Mouse (Mus musculus) neutrophil, adult 5-6 weeks (primary cell): ENCODE results near the gene Ankle1. TPM values are rescaled to one million over a fixed set of nuclear protein-coding genes. Genes with fewer than 3 reads are reported as not detected.
A peak's percentile ranks its signal among the peaks of the same experiment; 100 is the strongest.

Source experiments
- ATAC-seq: fragments of 151-379, 151-347 bp; 2 replicates; pipeline ENCODE4 v1.8.0; 2017; ENCODE audit warnings: mild to moderate bottlenecking, moderate TSS enrichment; ENCODE audit not compliant: insufficient number of reproducible peaks, poor library complexity, low FRiP score, severe bottlenecking; ENCODE audit errors: extremely low read depth
- total RNA-seq: library from RNA; stranded (forward); fragments of 200-1000 nt; gene quantifications from 2 replicates; pipeline ENCODE4 v1.2.3, GENCODE M21; 2017

Ankle1 gene
- total RNA-seq, 1 experiment from 2014 or later, result not detected

DNA sequence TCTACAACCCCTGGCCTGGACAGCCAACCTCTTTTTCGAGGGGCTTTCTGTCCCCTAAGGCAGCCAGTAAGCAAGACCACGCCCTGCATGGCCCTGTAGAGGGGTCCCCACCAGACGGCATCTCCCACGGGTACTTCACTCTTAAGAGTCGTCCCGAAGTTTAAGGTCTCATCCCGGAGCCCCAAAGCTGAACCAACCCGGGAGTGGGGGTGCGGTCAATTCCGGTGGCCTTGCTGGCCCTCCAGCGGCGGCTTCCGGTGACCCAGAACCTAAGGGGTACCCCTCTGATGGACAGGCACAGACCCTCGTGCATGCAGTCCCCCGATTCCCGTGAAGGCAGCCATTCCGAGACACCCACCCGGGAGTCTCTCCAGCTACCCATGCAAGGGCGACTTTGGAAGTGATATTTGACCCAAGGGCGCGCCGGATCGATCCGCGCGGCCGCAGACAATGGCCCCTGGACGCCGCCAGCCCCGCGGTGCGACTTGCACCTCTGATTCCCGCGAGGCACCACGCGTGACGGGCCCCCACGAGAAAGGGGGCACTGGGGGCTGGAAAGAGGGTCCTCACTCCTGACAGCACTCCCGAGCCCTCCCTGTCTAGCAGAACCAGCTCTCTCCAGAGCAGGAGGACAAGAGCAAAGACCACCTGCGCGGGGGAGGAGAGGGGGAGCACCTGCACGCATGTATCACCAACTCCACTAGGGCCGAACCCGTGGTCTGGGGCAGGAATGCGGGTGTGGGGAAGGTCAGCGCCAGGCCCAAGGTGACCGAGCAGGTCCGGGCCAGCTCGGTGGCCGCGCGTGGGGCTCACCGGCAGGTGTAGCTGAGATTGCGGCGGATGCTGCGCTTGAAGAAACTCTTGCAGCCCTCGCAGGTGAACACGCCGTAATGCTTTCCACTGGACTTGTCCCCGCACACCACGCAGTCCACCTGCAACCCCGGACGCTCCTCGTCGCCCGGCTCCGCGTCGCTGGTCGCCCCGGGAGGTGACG is 25.3 kb upstream of the Ankle1 start:
- ATAC-seq, result no peak

DNA sequence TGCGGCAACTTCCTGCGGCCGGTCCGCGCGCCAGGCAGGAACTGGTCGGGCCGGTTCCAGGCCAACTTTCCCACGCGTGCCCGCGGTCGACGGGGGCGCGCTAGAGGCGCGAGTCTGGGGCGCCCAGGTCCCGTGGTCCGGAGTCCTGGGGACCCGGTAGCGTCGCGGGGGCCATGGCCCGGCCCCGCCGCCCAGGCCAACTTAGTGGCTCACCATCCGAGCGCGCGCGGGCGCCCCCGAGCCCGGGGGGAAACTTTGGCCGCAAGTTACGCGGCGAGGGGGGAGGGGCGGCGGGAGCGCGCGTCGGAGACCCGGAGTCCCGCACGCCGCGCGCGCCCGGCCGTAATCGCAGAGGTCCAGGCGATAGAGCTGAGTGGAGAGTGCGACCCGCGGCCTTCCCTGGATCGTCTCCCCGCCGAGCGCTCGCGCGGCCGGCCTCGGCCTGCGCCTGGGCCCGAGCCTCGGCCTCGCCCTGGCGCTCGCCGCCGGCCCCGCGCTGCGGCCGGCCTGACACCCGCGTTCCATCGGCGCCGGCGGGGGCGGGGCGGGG is 24.3 kb upstream of the Ankle1 start, which contains the start of gene Nr2f6:
Gene Nr2f6, minus strand, starts transcription at position 540 of the 550 bp plus-strand sequence.
- no peak for ATAC-seq

DNA sequence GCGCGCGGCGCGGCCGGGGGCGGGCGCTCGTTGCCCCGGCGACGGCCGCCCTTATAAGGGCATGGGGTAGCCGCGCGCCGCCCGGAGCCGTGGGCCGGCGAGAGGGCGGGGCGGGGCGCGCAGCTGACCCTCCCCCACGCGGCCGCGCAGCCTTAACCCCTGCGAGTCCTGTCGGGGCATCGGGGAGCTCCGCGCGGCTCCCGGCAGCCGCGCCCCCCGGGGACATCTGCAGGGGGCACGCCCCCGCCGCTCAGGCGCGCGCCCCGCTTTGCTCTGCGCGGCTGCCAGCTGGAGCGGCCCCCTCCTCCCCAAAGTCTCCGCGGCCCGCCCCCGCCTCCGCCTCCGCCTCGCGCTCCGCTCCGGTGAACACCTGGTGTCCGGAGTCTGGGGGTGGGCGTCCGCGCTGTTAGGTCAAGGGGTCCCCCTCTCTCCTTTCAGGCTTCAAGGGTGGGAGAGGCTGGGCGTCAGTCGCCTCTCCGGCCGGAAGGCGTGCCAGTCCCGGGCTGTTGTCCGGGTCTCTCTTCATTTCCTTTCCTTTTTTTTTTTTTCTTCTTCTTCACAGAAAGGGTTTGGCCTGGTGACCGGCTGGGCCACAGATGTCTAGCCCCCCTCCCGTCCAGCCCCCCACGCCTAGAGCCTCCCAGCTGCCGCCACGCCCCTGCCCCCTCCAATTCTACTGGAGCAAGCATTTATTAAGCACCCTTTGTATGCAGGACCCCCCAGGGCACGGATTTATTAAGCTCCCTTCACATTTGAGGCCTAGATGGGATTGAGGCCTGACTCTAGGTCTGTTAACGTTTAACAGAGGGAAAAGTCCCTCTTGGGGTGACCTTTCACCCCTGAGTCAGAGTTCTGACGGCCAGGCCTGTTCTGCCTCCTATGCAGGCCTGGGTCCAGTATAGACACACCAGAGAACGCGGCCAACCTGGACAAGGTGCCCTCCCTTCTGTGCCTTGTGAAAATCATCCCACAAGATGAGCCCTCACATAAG is 23.5 kb upstream of the Ankle1 start:
- ATAC-seq, result peak; percentile 66

GRCm38 (mm10) chr8:71383396-71383795 is 22.4 kb upstream of the Ankle1 start:
- no peak for ATAC-seq

DNA sequence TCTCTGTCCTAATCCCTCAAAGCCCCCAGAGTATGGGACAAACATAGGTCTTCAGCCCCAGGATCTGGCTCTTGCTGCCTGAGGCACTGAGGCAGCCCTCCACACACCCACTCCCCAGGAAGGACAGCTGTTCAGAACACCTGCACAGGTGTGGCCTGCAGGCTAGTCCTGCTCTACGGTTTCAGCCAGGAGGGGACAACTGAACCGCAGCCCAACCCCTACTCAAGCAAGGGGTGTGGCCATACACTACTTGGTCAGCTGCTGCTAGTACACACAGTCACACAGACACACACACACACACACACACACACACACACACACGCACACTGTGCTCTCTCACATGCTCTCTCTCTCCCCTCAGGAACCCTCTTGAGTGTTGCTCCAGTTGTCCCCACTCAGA is 21.9 kb upstream of the Ankle1 start:
- ATAC-seq, result no peak

DNA sequence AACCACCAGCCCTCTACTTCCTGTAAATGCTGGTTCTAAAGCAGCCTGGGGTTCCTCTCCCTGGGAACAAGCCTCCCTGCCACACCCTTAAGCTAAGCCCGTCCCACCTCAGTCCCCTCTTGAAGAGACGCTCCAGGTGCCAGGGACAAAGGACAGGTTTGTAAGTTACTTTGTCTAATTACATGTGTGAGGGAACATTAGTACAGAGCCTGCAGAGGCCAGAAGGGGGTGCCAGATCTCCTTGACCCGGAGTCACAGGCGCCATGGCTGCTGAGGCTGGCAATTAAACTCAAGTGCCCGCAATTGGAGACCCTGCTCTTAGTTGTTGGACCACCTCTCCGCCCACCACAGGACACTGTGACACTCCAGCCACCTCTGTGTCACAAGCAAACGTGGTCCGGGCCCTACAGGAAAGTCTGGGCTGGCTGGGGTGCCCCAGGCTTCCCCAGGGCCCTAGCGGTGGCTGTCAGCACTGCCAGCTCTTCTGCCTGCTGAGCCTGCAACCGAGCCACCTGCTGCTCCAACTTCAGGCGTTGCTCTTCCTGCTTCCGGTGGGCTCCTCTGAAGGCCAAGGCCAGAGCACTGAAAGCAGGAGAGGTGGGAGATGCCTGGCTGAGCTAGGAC is 20.5 kb upstream of the Ankle1 start:
- ATAC-seq, result no peak

DNA sequence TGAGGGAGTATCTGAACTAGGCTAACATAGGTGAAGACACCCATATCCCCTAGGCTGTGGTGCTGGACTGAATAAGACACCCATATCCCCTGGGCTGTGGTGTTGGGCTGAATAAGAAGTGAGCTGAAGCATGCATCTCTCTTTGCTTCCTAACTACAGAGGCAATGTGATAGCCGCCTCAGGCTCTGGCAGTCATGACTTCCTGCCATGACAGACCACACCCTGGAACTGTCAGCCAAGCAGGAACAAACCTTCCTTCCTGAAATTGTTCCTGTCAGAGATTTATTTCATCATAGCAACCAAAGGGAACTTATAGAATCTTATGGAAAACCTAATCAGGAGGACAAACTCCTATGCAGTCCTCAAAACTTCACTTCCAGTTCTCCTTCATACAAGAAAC is 17.5 kb upstream of the Ankle1 start:
- ATAC-seq, result no peak

- ATAC-seq, result no peak
Observed at GRCm38 (mm10) chr8:71391696-71392095, 14.1 kb upstream of the Ankle1 start.

- no peak for ATAC-seq
Observed at GRCm38 (mm10) chr8:71392391-71392790, 13.4 kb upstream of the Ankle1 start.

- no peak for ATAC-seq
Observed at GRCm38 (mm10) chr8:71392871-71393270, 12.9 kb upstream of the Ankle1 start.

DNA sequence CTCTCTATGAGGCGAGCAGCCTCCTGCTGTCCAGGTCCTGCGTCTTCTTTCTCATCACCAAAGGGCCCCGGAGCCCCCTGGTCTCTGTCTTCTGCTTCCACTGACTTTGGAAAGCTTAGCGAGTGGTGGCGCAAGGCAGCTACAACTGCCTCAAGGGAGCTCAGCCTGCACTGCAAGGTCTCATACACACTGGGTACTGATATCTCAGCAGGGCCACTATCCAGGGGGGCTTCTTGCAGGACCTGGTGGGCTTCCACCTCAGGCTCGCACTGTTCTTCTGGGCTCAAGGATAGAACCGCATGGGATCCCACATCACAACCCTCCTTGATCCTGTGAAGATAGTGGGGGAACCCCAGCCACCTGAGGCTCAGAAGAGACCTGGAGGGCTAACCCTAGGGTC is 11.3 kb upstream of the Ankle1 start:
- ATAC-seq, result no peak

DNA sequence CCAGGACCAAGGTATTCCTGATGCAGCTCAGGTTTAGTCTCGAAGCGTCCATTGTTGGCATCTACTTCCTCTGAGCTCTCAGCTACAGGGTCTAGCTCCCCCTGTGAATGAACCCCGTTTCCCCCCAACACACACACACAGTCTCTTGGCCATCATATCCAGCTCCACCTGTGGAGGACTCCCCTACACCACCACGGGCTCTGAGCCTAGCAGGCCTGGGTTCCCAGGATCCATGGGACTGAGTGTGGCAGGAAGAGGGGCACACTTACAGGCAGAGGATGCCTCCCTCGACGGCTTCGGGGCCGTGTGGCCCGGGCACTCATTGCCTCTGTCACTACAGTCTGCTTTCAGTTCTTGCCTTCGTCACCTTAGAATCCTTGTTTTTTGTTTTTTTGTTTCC is 10.7 kb upstream of the Ankle1 start:
- ATAC-seq, result no peak

DNA sequence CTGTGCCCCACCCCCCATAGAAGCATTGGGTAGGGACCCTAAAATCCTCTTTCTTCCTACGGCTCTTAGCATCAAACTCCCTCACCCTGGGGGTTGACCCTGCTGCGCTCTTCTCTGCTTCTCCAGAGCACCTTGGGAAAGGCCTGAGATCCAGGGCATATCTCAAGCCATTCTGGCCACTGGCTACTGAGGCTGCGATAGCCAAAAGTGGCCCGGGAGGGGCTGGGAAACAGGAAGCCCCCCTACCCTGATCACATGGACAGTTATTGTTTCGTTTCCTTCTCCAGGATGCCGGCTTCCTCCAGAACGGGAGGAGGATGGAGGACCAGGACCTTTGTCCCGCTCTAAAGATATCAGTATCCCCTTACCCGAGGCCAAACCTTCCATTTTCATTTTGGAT is 10.2 kb upstream of the Ankle1 start, which contains the start of gene Ushbp1:
Gene Ushbp1, minus strand, starts transcription at position 174 of the 400 bp plus-strand sequence.
- no peak for ATAC-seq

GRCm38 (mm10) chr8:71396639-71397305 is 9.0 kb upstream of the Ankle1 start, which contains the start of gene Babam1:
Babam1 (plus strand) TSS chr8:71396861.
- peak; percentile 97 for ATAC-seq

- ATAC-seq, result no peak
Observed at GRCm38 (mm10) chr8:71397701-71398100, 8.1 kb upstream of the Ankle1 start.

GRCm38 (mm10) chr8:71400826-71401225 is 5.0 kb upstream of the Ankle1 start:
- ATAC-seq, result no peak

GRCm38 (mm10) chr8:71401454-71401853 is 4.4 kb upstream of the Ankle1 start:
- ATAC-seq, result no peak

GRCm38 (mm10) chr8:71402446-71402964 is 3.3 kb upstream of the Ankle1 start:
- ATAC-seq, result no peak
